Mouse (Mus musculus): ENCODE measurements around the gene Pawr. TPM values are rescaled to one million over a fixed set of nuclear protein-coding genes. Genes with fewer than 3 reads are reported as not detected.

Pawr gene
- polyA plus RNA-seq, 1 experiment: 157 TPM

DNA sequence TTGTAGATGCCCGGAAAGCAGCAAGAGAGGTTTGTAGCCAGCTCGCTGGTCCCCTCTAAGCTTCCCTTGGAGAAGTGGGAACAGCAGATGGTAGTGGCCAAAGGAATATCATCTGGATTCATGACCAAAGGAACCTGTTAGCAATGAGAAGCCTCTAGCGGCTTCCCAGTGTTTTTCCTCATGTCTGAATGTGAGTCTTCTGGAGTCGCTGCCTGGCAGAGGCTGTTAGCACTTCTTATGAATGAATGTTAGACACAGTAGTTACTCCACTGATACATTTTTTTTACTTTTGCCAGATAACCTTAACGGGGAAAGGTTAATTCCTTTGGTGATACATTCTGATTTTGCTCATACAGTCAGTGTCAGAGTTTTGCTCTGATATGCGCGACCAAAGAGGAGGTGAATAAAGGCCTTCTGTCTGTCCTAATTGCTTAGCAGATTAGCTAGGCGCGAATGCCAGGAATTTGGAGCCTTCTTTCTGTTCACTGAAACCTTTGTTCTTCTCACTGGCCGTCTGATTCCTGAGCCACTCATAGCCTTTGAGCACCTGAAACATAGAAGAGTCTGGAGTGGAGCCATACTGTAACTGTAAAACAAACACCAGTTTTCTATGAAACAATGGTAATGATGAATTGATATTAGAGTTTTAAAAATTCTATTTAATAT is 22.9 kb downstream of the Pawr start:
- Histone ChIP-seq H3K27ac (ENCODE audit: insufficient read depth, low read length) (no peak overlapping the region), H3K4me3 (ENCODE audit: low read depth, low read length) (no peak overlapping the region), H3K36me3 (ENCODE audit: control insufficient read depth, insufficient read depth, low read length, poor library complexity, severe bottlenecking) (0 out of 2 replicates have a peak, but pooled peaks cover 2% of the 10 kb centered on the region), H3K9ac (ENCODE audit: low read depth, poor library complexity, severe bottlenecking) (no peak overlapping the region), H3K27me3 (ENCODE audit: control insufficient read depth, insufficient read depth, low read length, poor library complexity, severe bottlenecking) (no peaks in the 10 kb centered on the region), H3K9me3 (replicated peaks; ENCODE audit: control insufficient read depth, insufficient read depth, low read length, poor library complexity, severe bottlenecking) (no peaks in the 10 kb centered on the region), H3K4me1 (ENCODE audit: control insufficient read depth, insufficient read depth, low read length) (peaks cover 2% of the 10 kb centered on the region)
- TF ChIP-seq CTCF (IDR thresholded peaks at IDR 0.05; ENCODE audit: low read depth, low read length) (no peak), POLR2A (IDR thresholded peaks at IDR 0.05; ENCODE audit: insufficient read depth, low read length) (no peak), EP300 (IDR thresholded peaks at IDR 0.05; ENCODE audit: insufficient read depth, low read depth, low read length) (no peak)

DNA sequence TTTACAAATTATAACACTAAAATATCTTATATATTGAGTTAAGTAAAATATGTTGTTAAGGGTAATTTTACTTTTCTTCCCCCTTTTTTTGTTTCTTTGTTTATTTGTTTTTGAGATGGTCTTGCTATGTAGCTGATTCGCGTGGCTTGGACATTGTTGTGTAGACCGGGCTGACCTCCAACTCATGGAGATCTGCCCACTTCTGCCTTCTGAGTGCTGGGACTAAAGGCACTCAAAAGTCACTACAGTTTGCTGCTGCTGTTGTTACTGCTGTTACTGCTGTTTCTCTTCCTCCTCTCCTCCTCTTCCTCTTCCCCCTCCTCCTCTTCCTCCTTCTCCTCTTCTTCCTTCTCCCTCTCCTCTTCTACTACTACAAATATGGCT is 23.5 kb downstream of the Pawr start:
- H3K9me3 ChIP-seq (replicated peaks; ENCODE audit: control insufficient read depth, insufficient read depth, low read length, poor library complexity, severe bottlenecking): no peaks in the 10 kb centered on the region
- no peaks in the 10 kb centered on the region for H3K27me3 ChIP-seq (ENCODE audit: control insufficient read depth, insufficient read depth, low read length, poor library complexity, severe bottlenecking)
- 0 out of 2 replicates have a peak, but pooled peaks cover 2% of the 10 kb centered on the region for H3K36me3 ChIP-seq (ENCODE audit: control insufficient read depth, insufficient read depth, low read length, poor library complexity, severe bottlenecking)
- H3K9ac ChIP-seq (ENCODE audit: low read depth, poor library complexity, severe bottlenecking): no peak overlapping the region
- no peak for TF ChIP-seq EP300 (IDR thresholded peaks at IDR 0.05; ENCODE audit: insufficient read depth, low read depth, low read length)
- TF ChIP-seq CTCF (IDR thresholded peaks at IDR 0.05; ENCODE audit: low read depth, low read length): no peak
- TF ChIP-seq POLR2A (IDR thresholded peaks at IDR 0.05; ENCODE audit: insufficient read depth, low read length): no peak
- no peak overlapping the region for H3K4me3 ChIP-seq (ENCODE audit: low read depth, low read length)
- H3K27ac ChIP-seq (ENCODE audit: insufficient read depth, low read length): no peak overlapping the region
- H3K4me1 ChIP-seq (ENCODE audit: control insufficient read depth, insufficient read depth, low read length): peaks cover 2% of the 10 kb centered on the region

DNA sequence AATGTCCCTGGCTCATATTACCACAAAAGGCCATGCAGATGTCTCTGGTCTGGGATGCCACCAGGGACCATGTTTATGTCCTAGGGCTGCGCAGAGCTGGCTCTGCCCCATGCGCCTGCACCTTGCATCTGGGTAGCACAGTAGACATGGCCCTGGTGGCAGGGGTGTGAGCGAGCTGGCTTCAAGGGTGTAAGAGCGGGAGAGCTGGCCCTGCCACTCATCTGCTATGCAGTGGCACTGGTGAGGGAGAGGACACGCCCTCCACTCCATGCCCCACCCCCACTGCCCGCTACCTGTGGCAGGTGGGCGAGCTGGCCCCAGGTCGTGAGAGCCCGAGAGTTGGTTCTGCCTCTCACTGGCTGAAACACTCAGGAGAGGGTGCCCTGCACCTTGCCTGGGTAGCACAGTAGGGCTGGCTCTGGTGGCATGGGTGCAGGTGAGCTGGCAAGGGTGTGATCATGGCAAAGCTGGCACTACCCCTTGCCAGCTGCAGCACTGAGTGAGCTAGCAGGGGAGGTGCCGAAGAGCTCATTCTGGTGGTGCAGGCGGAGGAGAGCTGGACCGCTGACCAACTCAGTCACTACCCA is 24.8 kb downstream of the Pawr start:
- no peaks in the 10 kb centered on the region for H3K27me3 ChIP-seq (ENCODE audit: control insufficient read depth, insufficient read depth, low read length, poor library complexity, severe bottlenecking)
- H3K27ac ChIP-seq (ENCODE audit: insufficient read depth, low read length): no peak overlapping the region
- H3K9ac ChIP-seq (ENCODE audit: low read depth, poor library complexity, severe bottlenecking): no peak overlapping the region
- TF ChIP-seq EP300 (IDR thresholded peaks at IDR 0.05; ENCODE audit: insufficient read depth, low read depth, low read length) (no peak), CTCF (IDR thresholded peaks at IDR 0.05; ENCODE audit: low read depth, low read length) (no peak), POLR2A (IDR thresholded peaks at IDR 0.05; ENCODE audit: insufficient read depth, low read length) (no peak)
- peaks cover 2% of the 10 kb centered on the region for H3K4me1 ChIP-seq (ENCODE audit: control insufficient read depth, insufficient read depth, low read length)
- 0 out of 2 replicates have a peak, but pooled peaks cover 2% of the 10 kb centered on the region for H3K36me3 ChIP-seq (ENCODE audit: control insufficient read depth, insufficient read depth, low read length, poor library complexity, severe bottlenecking)
- no peaks in the 10 kb centered on the region for H3K9me3 ChIP-seq (replicated peaks; ENCODE audit: control insufficient read depth, insufficient read depth, low read length, poor library complexity, severe bottlenecking)
- H3K4me3 ChIP-seq (ENCODE audit: low read depth, low read length): no peak overlapping the region

DNA sequence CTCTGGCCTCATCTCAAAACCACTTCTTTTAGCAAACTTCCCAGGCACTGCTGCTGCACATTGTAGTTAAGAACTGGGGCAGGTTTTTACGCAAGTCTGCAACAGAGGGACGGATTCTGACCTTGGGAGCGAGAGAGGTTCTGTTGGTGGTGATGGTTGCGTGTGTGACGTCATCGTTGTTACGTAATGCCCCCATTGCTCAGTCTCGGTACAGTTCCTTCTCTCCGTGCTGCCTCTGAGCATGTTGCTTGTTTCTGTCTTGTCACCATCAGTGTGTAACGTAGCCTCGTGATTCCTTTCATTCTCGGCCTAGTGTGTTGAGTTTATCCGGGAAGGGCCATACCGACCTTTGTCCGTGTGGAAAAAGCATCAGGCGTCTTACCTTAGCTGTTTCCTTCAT is 28.1 kb downstream of the Pawr start:
- Histone ChIP-seq H3K36me3 (ENCODE audit: control insufficient read depth, insufficient read depth, low read length, poor library complexity, severe bottlenecking) (no peaks in the 10 kb centered on the region), H3K9ac (ENCODE audit: low read depth, poor library complexity, severe bottlenecking) (no peak overlapping the region), H3K4me1 (ENCODE audit: control insufficient read depth, insufficient read depth, low read length) (peaks cover 2% of the 10 kb centered on the region), H3K27ac (ENCODE audit: insufficient read depth, low read length) (no peak overlapping the region), H3K4me3 (ENCODE audit: low read depth, low read length) (no peak overlapping the region), H3K9me3 (replicated peaks; ENCODE audit: control insufficient read depth, insufficient read depth, low read length, poor library complexity, severe bottlenecking) (no peaks in the 10 kb centered on the region), H3K27me3 (ENCODE audit: control insufficient read depth, insufficient read depth, low read length, poor library complexity, severe bottlenecking) (no peaks in the 10 kb centered on the region)
- no peak for TF ChIP-seq CTCF (IDR thresholded peaks at IDR 0.05; ENCODE audit: low read depth, low read length)
- no peak for TF ChIP-seq EP300 (IDR thresholded peaks at IDR 0.05; ENCODE audit: insufficient read depth, low read depth, low read length)
- no peak for TF ChIP-seq POLR2A (IDR thresholded peaks at IDR 0.05; ENCODE audit: insufficient read depth, low read length)

DNA sequence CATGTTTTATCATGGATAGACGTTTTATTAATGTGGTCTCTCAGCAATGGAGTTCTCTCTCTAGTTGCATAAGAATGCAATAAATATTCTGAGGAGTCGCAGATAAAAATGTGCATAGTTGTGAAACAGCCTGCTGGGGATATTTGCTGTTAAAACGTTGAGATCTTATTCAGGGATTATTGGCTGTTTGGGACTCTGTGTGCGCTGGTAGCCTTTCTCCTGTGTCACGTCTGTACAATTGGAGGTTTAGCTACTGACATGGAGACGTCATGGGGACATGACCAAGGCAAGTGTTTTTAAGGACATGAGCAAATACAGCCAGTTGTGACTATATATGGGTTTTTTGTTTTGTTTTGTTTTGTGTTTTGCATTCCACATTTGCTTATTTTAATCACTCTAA is 28.9 kb downstream of the Pawr start:
- Histone ChIP-seq H3K9ac (ENCODE audit: low read depth, poor library complexity, severe bottlenecking) (no peak overlapping the region), H3K4me3 (ENCODE audit: low read depth, low read length) (no peak overlapping the region)

DNA sequence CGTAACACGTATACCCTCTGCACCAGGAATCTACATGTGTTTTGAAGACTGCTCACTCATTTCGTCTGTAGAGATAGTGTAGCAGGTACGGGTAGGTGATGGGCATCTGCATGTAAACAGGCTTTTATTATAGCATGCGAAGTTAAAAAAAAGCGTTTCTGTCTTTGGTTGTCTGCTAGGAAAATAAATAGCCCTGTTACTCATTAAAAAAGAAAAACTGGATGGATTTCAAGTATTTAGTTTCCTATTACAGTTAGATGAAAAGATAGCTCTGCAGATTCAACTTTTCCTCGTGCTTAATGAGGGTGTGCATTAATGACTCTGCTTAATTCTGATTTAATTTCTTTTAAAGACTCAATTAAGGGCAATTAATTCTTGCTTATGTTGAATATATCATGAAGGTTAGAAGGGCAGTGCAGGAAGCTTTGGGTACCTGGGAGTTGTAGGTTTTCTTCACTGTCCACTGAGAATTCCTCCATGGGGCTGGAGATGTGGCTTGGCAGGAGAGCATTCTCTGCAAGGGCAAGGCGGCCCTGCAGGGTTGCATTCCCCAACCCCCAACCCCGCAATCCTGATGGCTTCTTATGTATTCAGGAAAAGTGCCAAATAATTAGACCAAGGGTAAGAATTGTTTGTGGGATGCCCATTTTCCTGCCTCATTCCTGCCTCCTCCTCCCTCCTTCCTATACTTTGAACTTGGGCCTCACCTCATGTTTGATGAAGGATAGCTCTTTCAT is 29.7 kb downstream of the Pawr start:
- Histone ChIP-seq H3K27ac (ENCODE audit: insufficient read depth, low read length) (no peak overlapping the region), H3K9ac (ENCODE audit: low read depth, poor library complexity, severe bottlenecking) (no peak overlapping the region), H3K9me3 (replicated peaks; ENCODE audit: control insufficient read depth, insufficient read depth, low read length, poor library complexity, severe bottlenecking) (no peaks in the 10 kb centered on the region), H3K27me3 (ENCODE audit: control insufficient read depth, insufficient read depth, low read length, poor library complexity, severe bottlenecking) (no peaks in the 10 kb centered on the region), H3K4me3 (ENCODE audit: low read depth, low read length) (no peak overlapping the region), H3K4me1 (ENCODE audit: control insufficient read depth, insufficient read depth, low read length) (no peaks in the 10 kb centered on the region), H3K36me3 (ENCODE audit: control insufficient read depth, insufficient read depth, low read length, poor library complexity, severe bottlenecking) (no peaks in the 10 kb centered on the region)
- TF ChIP-seq CTCF (IDR thresholded peaks at IDR 0.05; ENCODE audit: low read depth, low read length) (no peak), EP300 (IDR thresholded peaks at IDR 0.05; ENCODE audit: insufficient read depth, low read depth, low read length) (no peak)

More for the DNA sequence above, 28.9 kb downstream of the Pawr start:
- Histone ChIP-seq H3K36me3 (ENCODE audit: control insufficient read depth, insufficient read depth, low read length, poor library complexity, severe bottlenecking) (no peaks in the 10 kb centered on the region), H3K9me3 (replicated peaks; ENCODE audit: control insufficient read depth, insufficient read depth, low read length, poor library complexity, severe bottlenecking) (no peaks in the 10 kb centered on the region), H3K27me3 (ENCODE audit: control insufficient read depth, insufficient read depth, low read length, poor library complexity, severe bottlenecking) (no peaks in the 10 kb centered on the region), H3K27ac (ENCODE audit: insufficient read depth, low read length) (no peak overlapping the region), H3K4me1 (ENCODE audit: control insufficient read depth, insufficient read depth, low read length) (no peaks in the 10 kb centered on the region)
- TF ChIP-seq CTCF (IDR thresholded peaks at IDR 0.05; ENCODE audit: low read depth, low read length) (no peak), POLR2A (IDR thresholded peaks at IDR 0.05; ENCODE audit: insufficient read depth, low read length) (no peak)

Data from ES-Bruce4 (cell line).